Mouse (Mus musculus) forebrain, embryonic 15.5 days (tissue): ENCODE results near the gene Josd1. TPM values are rescaled to one million over a fixed set of nuclear protein-coding genes. Genes with fewer than 3 reads are reported as not detected.
"Not testable (repeated sequence)": the region's sequence is repeated elsewhere in the genome, so short reads cannot be mapped to it uniquely, and the experiment has no call there.

Experiments
- ATAC-seq: fragments of 200-750 bp; cut with Nextera tagmentation; replicated peaks from 2 replicates; pipeline ENCODE4 v1.8.0; 2017; ENCODE audit warnings: mild to moderate bottlenecking, moderate TSS enrichment, moderate library complexity
- H3K27ac ChIP-seq: fragments of 300-500 bp; sonication (generic); replicated peaks from 2 replicates; pipeline ENCODE4 v1.5.1; 2015; ENCODE audit warnings: mild to moderate bottlenecking, inconsistent platforms
- H3K27me3 ChIP-seq: fragments of 300-500 bp; sonication (generic); 2 replicates; pipeline ENCODE4 v1.6.1; 2015; ENCODE audit warnings: inconsistent platforms
- H3K36me3 ChIP-seq: fragments of 300-500 bp; sonication (generic); 2 replicates; pipeline ENCODE4 v1.6.1; 2015; ENCODE audit warnings: mild to moderate bottlenecking, inconsistent platforms
- H3K4me1 ChIP-seq: fragments of 300-500 bp; sonication (generic); 2 replicates; pipeline ENCODE4 v1.6.1; 2015; ENCODE audit warnings: inconsistent platforms
- H3K4me2 ChIP-seq: fragments of 300-500 bp; sonication (generic); replicated peaks from 2 replicates; pipeline ENCODE4 v1.6.1; 2015; ENCODE audit warnings: mild to moderate bottlenecking, inconsistent platforms
- H3K4me3 ChIP-seq: fragments of 300-500 bp; sonication (generic); 2 replicates; pipeline ENCODE4 v1.5.1; 2015; ENCODE audit warnings: mild to moderate bottlenecking, inconsistent platforms
- H3K9ac ChIP-seq: fragments of 300-500 bp; sonication (generic); replicated peaks from 2 replicates; pipeline ENCODE4 v1.6.1; 2015; ENCODE audit warnings: mild to moderate bottlenecking, inconsistent platforms
- H3K9me3 ChIP-seq: fragments of 300-500 bp; sonication (generic); 2 replicates; pipeline ENCODE4 v1.6.1; 2016; ENCODE audit warnings: inconsistent platforms
- whole genome bisulfite sequencing: fragments of 180-500 bp; shearing (Covaris S2); methylation state at CpG from one replicate; pipeline ENCODE4 v1.1.7; 2015; ENCODE audit warnings: mixed read lengths; 5-methylcytosine and 5-hydroxymethylcytosine counted together
- polyA plus RNA-seq: library from polyadenylated mRNA; unstranded; fragments of >200 nt; fragmentation: Nextera tagmentation; extraction: Ambion mirVana; gene quantifications from 2 replicates; pipeline ENCODE4 v1.2.1, GENCODE M21; 2015

The Josd1 gene
- polyA plus RNA-seq, 1 experiment from 2014 or later, result 26.8 TPM

- 83% methylated on average over 11 of the region's 11 CpGs for WGBS
- not testable (repeated sequence) for H3K9ac ChIP-seq, ATAC-seq, H3K9me3 ChIP-seq, H3K27ac ChIP-seq, H3K27me3 ChIP-seq, H3K4me1 ChIP-seq
- Histone ChIP-seq H3K36me3 (peaks cover 50% of the 10 kb centered on the region), H3K4me3 (peak overlapping the region; percentile 95), H3K4me2 (peak overlapping the region; percentile 92)
These were observed 15.8 kb downstream of the Josd1 start for GRCm38 (mm10) chr15:79671828-79672348.

- Histone ChIP-seq H3K27me3 (no peaks in the 10 kb centered on the region), H3K36me3 (peaks cover 54% of the 10 kb centered on the region), H3K9me3 (no peaks in the 10 kb centered on the region), H3K9ac (peak overlapping the region; percentile 82), H3K4me2 (peak overlapping the region; percentile 92), H3K4me3 (peak overlapping the region; percentile 95), H3K4me1 (peaks cover 7% of the 10 kb centered on the region), H3K27ac (peak overlapping the region; percentile 60; the same call in 1 of the 2 replicates)
- ATAC-seq, result peak; percentile 63
- under 1% methylated on average over 37 of the region's 37 CpGs for WGBS
These were observed 16.8 kb downstream of the Josd1 start for GRCm38 (mm10) chr15:79670972-79671299.

GRCm38 (mm10) chr15:79670249-79670971 is 17.3 kb downstream of the Josd1 start, which contains the start of gene Tomm22:
Gene Tomm22, plus strand, starts transcription at chr15:79670861.
- Histone ChIP-seq H3K27ac (peak within 1 kb of the TSS; percentile 60; the same call in 1 of the 2 replicates), H3K36me3 (peaks cover 55% of the 10 kb centered on the region), H3K9me3 (no peaks in the 10 kb centered on the region), H3K4me1 (peaks cover 7% of the 10 kb centered on the region), H3K4me3 (peak within 1 kb of the TSS; percentile 95), H3K9ac (peak within 1 kb of the TSS; percentile 82), H3K27me3 (no peaks in the 10 kb centered on the region), H3K4me2 (peak within 1 kb of the TSS; percentile 92)
- peak; percentile 98 for ATAC-seq
- 18% methylated on average over 33 of the region's 33 CpGs for WGBS

GRCm38 (mm10) chr15:79669195-79669594 is 18.5 kb downstream of the Josd1 start:
- WGBS, result 78% methylated on average over 10 of the region's 10 CpGs
- no peak for ATAC-seq
- H3K4me1 ChIP-seq, result peaks cover 7% of the 10 kb centered on the region
- H3K4me3 ChIP-seq, result no peak overlapping the region
- no peaks in the 10 kb centered on the region for H3K9me3 ChIP-seq
- no peak overlapping the region for H3K27ac ChIP-seq
- no peak overlapping the region for H3K4me2 ChIP-seq
- no peaks in the 10 kb centered on the region for H3K27me3 ChIP-seq
- H3K36me3 ChIP-seq, result peaks cover 43% of the 10 kb centered on the region
- no peak overlapping the region for H3K9ac ChIP-seq

- Histone ChIP-seq H3K27ac (no peak overlapping the region), H3K9me3 (no peaks in the 10 kb centered on the region), H3K4me1 (peaks cover 8% of the 10 kb centered on the region), H3K27me3 (no peaks in the 10 kb centered on the region), H3K36me3 (peaks cover 31% of the 10 kb centered on the region), H3K9ac (no peak overlapping the region), H3K4me3 (no peak overlapping the region), H3K4me2 (no peak overlapping the region)
- no peak for ATAC-seq
- WGBS, result 96% methylated on average over 8 of the region's 8 CpGs
These were observed 23.1 kb downstream of the Josd1 start for GRCm38 (mm10) chr15:79664666-79665065.

GRCm38 (mm10) chr15:79661852-79662251 is 25.9 kb downstream of the Josd1 start:
- Histone ChIP-seq H3K4me1 (peaks cover 10% of the 10 kb centered on the region), H3K27ac (no peak overlapping the region), H3K27me3 (no peaks in the 10 kb centered on the region), H3K36me3 (peaks cover 22% of the 10 kb centered on the region), H3K9ac (no peak overlapping the region), H3K4me3 (no peak overlapping the region), H3K9me3 (no peaks in the 10 kb centered on the region), H3K4me2 (no peak overlapping the region)
- ATAC-seq, result no peak
- WGBS, result 76% methylated on average over 4 of the region's 4 CpGs

- ATAC-seq, result peak; percentile 88
- Histone ChIP-seq H3K4me3 (peak within 1 kb of the TSS; percentile 66), H3K27me3 (no peaks in the 10 kb centered on the region), H3K36me3 (peaks cover 8% of the 10 kb centered on the region; the same call in 1 of the 2 replicates), H3K4me1 (peaks cover 14% of the 10 kb centered on the region), H3K4me2 (peak within 1 kb of the TSS; percentile 59), H3K9me3 (no peaks in the 10 kb centered on the region), H3K27ac (peak within 1 kb of the TSS; percentile 98), H3K9ac (peak within 1 kb of the TSS; percentile 96)
- WGBS, result under 1% methylated on average over 55 of the region's 55 CpGs
These were observed 29.0 kb downstream of the Josd1 start, which contains the start of the genes Fam227a and Cby1 for GRCm38 (mm10) chr15:79658531-79659375. Gene Fam227a, minus strand, starts transcription at chr15:79658956. Gene Cby1, plus strand, starts transcription at chr15:79659199.

GRCm38 (mm10) chr15:79657837-79658530 is 29.7 kb downstream of the Josd1 start:
- no peak; the same call in 1 of the 2 replicates for ATAC-seq
- WGBS, result 2% methylated on average over 16 of the region's 16 CpGs

GRCm38 (mm10) chr15:79656451-79656850 is 31.3 kb downstream of the Josd1 start:
- 94% methylated on average over 14 of the region's 14 CpGs for WGBS
- Histone ChIP-seq H3K27me3 (no peaks in the 10 kb centered on the region), H3K4me1 (peaks cover 14% of the 10 kb centered on the region), H3K4me3 (no peak overlapping the region), H3K27ac (no peak overlapping the region), H3K36me3 (peaks cover 4% of the 10 kb centered on the region; the same call in 1 of the 2 replicates), H3K9ac (no peak overlapping the region), H3K9me3 (no peaks in the 10 kb centered on the region), H3K4me2 (no peak overlapping the region)
- ATAC-seq, result no peak

More at GRCm38 (mm10) chr15:79657837-79658530, 29.7 kb downstream of the Josd1 start:
- Histone ChIP-seq H3K4me2 (peak overlapping the region; percentile 59), H3K9ac (peak overlapping the region; percentile 96), H3K36me3 (peaks cover 8% of the 10 kb centered on the region; the same call in 1 of the 2 replicates), H3K27me3 (no peaks in the 10 kb centered on the region), H3K27ac (peak overlapping the region; percentile 98), H3K4me1 (peaks cover 14% of the 10 kb centered on the region), H3K4me3 (peak overlapping the region; percentile 66), H3K9me3 (no peaks in the 10 kb centered on the region)

- Histone ChIP-seq H3K4me3 (no peak overlapping the region), H3K4me1 (peaks cover under 1% of the 10 kb centered on the region; the same call in 1 of the 2 replicates), H3K27me3 (no peaks in the 10 kb centered on the region), H3K27ac (no peak overlapping the region), H3K36me3 (peaks cover 24% of the 10 kb centered on the region), H3K9ac (no peak overlapping the region), H3K4me2 (no peak overlapping the region), H3K9me3 (no peaks in the 10 kb centered on the region)
- 80% methylated on average over 4 of the region's 4 CpGs for WGBS
- ATAC-seq, result no peak
These were observed 36.2 kb downstream of the Josd1 start for GRCm38 (mm10) chr15:79651481-79651880.

GRCm38 (mm10) chr15:79650569-79650968 is 37.1 kb downstream of the Josd1 start:
- no peaks in the 10 kb centered on the region for H3K27me3 ChIP-seq

More at GRCm38 (mm10) chr15:79650569-79650968, 37.1 kb downstream of the Josd1 start:
- 0 out of 2 replicates have a peak, but pooled peaks have one; percentile 51 for ATAC-seq
- Histone ChIP-seq H3K4me2 (no peak overlapping the region), H3K9ac (no peak overlapping the region), H3K4me3 (no peak overlapping the region), H3K27ac (no peak overlapping the region), H3K36me3 (peaks cover 28% of the 10 kb centered on the region), H3K4me1 (no peaks in the 10 kb centered on the region), H3K9me3 (no peaks in the 10 kb centered on the region)
